Mouse (Mus musculus) small intestine, adult 2 months (tissue): ENCODE results near the gene Traip. TPM values are rescaled to one million over a fixed set of nuclear protein-coding genes. Genes with fewer than 3 reads are reported as not detected.

ENCODE experiments used
- H3K27ac ChIP-seq: fragments of 200-500 bp; 2 replicates; pipeline ENCODE4 v1.5.1; 2012; ENCODE audit warnings: low read depth, low read length, control low read depth, inconsistent platforms; ENCODE audit not compliant: insufficient read depth
- H3K27me3 ChIP-seq: fragments of 200-500 bp; 2 replicates; pipeline ENCODE4 v1.6.1; 2012; ENCODE audit warnings: mild to moderate bottlenecking, moderate library complexity, low read length, inconsistent platforms; ENCODE audit not compliant: control insufficient read depth, insufficient read depth
- H3K36me3 ChIP-seq: fragments of 200-500 bp; 2 replicates; pipeline ENCODE4 v1.6.1; 2012; ENCODE audit warnings: mild to moderate bottlenecking, low read length, control low read depth, inconsistent platforms; ENCODE audit not compliant: control insufficient read depth, insufficient read depth
- H3K4me1 ChIP-seq: fragments of 200-500 bp; 2 replicates; pipeline ENCODE4 v1.6.1; 2012; ENCODE audit warnings: low read length, inconsistent platforms, mixed read lengths; ENCODE audit not compliant: control insufficient read depth, insufficient read depth, insufficient read length
- H3K4me3 ChIP-seq: fragments of 200-500 bp; 2 replicates; pipeline ENCODE4 v1.5.1; 2012; ENCODE audit warnings: low read depth, mild to moderate bottlenecking, control low read depth, inconsistent platforms, low read length, moderate library complexity
- CTCF ChIP-seq: fragments of 200-500 bp; IDR thresholded peaks from 2 replicates; pipeline ENCODE4 v1.5.1; 2012; ENCODE audit warnings: low read depth, mild to moderate bottlenecking, control low read depth, inconsistent platforms, low read length, moderate library complexity, mixed read lengths; ENCODE audit not compliant: insufficient replicate concordance, insufficient read length; ENCODE audit errors: extremely low read depth
- POLR2A ChIP-seq: fragments of 200-500 bp; IDR thresholded peaks from 2 replicates; pipeline ENCODE4 v1.6.1; 2012; ENCODE audit warnings: low read depth, mild to moderate bottlenecking, control low read depth, inconsistent platforms, low read length, moderate library complexity
- WGBS: fragments of 180-500 bp; shearing (Covaris S2); methylation state at CpG from one replicate; pipeline ENCODE4 v1.1.7; 2018; 5-methylcytosine and 5-hydroxymethylcytosine counted together
- polyA plus RNA-seq: library from polyadenylated mRNA; depleted of rRNA; stranded (reverse); fragments of >200 nt; gene quantifications from 2 replicates; pipeline ENCODE4 v1.2.3, GENCODE M21; 2012

The Traip gene
- polyA plus RNA-seq, 1 experiment = 1.5 TPM

DNA sequence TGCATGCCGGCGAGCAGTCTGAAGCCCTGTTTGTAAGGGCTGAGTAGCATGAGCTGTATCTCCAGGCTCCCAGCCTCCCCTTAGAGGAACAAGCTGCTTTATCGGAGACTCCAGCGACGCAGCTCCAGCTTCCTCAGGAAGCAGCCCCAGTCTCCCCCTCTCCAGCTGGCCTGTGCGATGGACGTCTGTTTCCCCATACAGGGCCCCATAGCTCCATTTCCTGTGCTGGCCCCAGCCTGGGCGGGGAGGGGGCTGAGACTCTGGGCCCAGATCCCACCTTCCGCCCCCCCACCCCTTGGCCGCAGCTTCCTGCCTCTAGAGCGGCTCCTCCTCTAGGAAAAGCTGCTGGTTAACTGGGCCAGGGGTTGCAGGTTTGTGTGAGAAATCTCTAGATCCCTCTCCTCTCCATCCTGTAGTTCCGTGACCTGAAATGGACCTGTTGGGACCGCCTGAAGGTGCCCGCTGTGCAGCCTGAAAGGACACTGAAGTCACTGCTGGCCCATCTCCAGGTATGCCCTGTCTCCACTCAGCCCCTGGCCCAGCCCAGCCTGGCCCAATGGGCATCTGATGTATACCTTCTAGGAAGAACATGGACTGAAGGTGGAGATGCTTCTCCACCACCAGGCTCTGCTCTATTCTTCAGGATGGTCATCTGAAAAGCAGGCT lies 32.9 kb downstream of the Traip start, which contains the start of gene Gm20661:
Gene Gm20661, plus strand, starts transcription at position 378 of the 666 bp plus-strand sequence.
- peaks cover 18% of the 10 kb centered on the region for H3K4me1 ChIP-seq
- WGBS = 62% methylated on average over 14 of the region's 14 CpGs
- peaks cover 46% of the 10 kb centered on the region for H3K36me3 ChIP-seq
- TF ChIP-seq POLR2A = no peak
- TF ChIP-seq CTCF = no peak
- no peaks in the 10 kb centered on the region for H3K27me3 ChIP-seq
- no peak within 1 kb of the TSS for H3K4me3 ChIP-seq
- H3K27ac ChIP-seq = peak within 1 kb of the TSS; percentile 74

DNA sequence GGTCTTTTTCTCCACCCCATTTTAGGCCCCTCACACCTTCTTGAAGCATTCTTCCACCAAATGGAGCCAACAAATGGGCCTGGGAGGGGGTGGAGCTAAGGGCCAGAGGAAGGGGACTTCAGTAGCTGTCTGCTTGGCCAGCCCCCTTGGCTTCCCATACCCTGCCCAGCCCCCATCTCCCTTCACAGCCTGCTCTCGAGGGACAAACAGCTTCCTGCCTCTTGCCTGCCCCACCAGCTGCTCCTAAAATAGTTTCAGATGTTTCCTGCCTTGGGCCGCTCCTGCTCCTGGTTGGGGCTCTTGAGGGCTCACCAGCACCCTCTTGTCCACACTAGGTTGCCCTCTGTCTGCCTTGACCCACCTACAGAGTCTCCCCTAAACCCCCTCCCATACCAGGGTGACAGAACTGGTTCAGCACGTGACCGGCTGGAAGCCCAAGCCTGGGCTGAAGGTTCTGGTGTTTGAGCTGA lies 33.5 kb downstream of the Traip start:
- TF ChIP-seq CTCF = no peak
- TF ChIP-seq POLR2A = no peak
- Histone ChIP-seq H3K4me3 (no peak overlapping the region), H3K27me3 (no peaks in the 10 kb centered on the region), H3K4me1 (peaks cover 18% of the 10 kb centered on the region), H3K36me3 (peaks cover 41% of the 10 kb centered on the region), H3K27ac (peak overlapping the region; percentile 74)
- 63% methylated on average over 4 of the region's 4 CpGs for WGBS

DNA sequence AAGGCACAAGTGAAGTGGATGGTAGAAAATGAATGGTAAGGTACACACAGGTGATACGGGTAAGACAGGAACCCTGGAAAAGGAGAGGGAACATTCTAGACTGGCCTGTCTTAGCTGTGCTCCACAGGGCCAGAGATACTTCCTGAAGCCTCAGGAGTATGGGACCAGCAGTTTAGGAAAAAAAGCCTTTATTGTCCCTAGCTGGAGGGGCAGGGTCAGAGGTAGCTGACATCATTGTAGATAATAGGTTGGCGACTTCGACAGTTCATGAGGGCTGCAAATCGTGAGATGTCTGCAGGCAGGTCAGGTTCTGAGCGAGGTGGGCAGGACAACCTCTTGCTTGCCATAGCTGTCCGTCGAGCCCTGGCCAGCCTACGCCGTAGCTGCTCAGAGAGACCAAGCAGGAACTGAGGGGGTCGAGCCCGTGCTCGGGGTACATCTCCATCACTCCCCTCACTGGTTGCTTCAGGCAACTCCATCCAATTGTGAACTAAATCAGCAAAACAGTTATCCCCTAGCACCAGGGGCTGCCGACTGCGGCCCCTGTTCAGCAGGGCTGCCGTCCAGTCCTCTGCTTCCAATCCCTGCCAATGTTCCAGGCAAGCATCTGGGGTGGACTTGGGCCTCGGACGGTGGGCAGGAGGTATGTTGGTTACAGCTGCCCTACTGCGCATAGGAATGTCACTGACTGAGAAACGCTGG lies 34.3 kb downstream of the Traip start:
- 77% methylated on average over 19 of the region's 19 CpGs for WGBS
- Histone ChIP-seq H3K27me3 (no peaks in the 10 kb centered on the region), H3K36me3 (peaks cover 34% of the 10 kb centered on the region), H3K4me1 (peaks cover 18% of the 10 kb centered on the region), H3K4me3 (peak overlapping the region; percentile 66), H3K27ac (peak overlapping the region; percentile 46)
- TF ChIP-seq CTCF (no peak), POLR2A (no peak)

DNA sequence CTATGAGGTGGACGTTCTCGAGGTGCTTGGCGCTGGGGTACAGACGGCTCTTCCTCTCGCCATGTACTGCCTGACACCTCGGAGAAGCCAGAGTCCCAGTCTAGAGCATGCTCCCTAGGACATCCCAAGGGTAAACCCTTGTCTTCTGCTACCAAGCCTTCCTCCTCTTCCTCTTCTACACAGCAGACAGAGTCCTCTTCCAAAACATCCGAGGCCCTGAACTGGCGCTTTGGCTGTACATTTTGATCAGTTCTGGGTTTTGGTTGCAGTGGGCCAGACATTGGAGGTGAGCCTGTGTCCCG lies 34.8 kb downstream of the Traip start:
- 75% methylated on average over 9 of the region's 9 CpGs for WGBS
- no peak for TF ChIP-seq POLR2A
- no peak for TF ChIP-seq CTCF
- no peak overlapping the region for H3K27ac ChIP-seq
- peaks cover 18% of the 10 kb centered on the region for H3K4me1 ChIP-seq
- H3K36me3 ChIP-seq = peaks cover 29% of the 10 kb centered on the region
- no peaks in the 10 kb centered on the region for H3K27me3 ChIP-seq
- peak overlapping the region; percentile 66 for H3K4me3 ChIP-seq

DNA sequence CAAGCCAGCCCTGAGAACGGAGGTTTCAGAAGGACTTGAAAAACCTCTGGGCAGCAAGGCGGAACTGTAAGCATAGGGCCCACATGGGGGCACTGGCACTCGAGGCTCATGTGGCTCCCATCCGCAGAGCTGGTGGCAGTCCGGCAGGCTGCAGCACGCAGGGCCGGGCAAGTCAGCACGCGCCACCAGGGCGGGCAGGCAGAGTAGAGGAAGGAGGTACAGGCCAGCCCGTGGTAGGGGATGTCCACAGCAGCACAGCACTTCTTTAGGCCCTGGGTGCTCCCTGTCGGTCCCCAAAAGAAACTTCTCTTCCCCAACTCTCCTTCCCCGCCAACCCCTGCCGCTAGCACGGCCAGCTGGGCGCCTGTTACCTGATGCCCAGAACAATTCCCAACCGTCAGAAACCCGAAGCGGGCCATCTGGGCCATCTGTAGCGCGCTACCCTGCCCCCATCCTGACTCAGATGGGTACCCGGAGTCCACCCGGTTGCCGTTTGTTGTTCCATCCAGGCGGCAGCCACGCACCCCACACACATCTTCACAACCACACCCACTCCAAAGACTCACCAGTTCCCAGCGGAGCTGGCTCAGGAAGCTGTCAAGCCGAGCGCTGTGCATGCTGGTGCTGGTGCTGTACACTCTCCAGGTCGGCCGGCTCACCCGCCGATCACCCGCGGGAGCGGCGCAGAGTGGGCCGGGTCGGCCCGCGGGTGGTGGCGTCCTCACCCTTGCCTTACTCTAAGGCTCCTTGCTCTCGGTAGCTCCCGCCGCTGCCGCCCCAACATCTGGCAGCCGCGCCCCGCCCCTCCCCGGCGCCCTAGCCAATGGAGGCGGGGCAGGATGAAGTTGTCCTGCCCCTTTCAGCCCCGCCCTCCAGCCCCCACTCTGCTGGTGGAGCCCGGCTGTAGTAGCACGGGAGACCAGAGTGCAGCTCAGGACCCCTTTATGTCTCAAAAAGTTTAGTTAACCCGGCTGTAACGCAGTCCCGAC lies 35.5 kb downstream of the Traip start, which contains the start of gene Inka1:
Gene Inka1, minus strand, starts transcription at position 749 of the 989 bp plus-strand sequence.
- TF ChIP-seq POLR2A (0 out of 2 replicates have a peak, but pooled peaks have one; percentile 40), CTCF (no peak)
- Histone ChIP-seq H3K27ac (0 out of 2 replicates have a peak within 1 kb of the TSS, but pooled peaks have one; percentile 4), H3K4me1 (peaks cover 18% of the 10 kb centered on the region), H3K36me3 (peaks cover 23% of the 10 kb centered on the region), H3K4me3 (peak within 1 kb of the TSS; percentile 66), H3K27me3 (no peaks in the 10 kb centered on the region)
- WGBS = 3% methylated on average over 58 of the region's 58 CpGs

DNA sequence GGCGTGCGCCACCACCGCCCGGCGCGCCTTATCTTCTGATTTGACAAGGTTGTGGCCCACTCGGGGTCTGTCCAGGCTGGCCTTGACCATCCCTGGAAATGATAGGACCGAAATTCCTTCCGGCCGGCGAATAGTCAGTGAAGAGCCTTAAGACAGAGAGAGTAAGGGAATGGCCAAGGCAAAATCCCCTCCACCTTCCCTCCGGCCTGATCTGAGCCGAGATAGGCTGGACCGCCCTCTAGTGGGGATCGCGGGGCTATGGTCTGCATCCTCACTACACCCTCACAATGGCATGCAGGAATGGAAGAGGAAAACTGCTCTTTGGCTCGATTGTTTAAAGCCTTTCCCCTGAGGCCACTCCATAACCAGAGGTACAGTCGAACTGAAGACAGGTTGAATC lies 36.4 kb downstream of the Traip start:
- no peak overlapping the region for H3K27ac ChIP-seq
- no peaks in the 10 kb centered on the region for H3K27me3 ChIP-seq
- peaks cover 16% of the 10 kb centered on the region for H3K36me3 ChIP-seq
- peaks cover 17% of the 10 kb centered on the region for H3K4me1 ChIP-seq
- peak overlapping the region; percentile 66 for H3K4me3 ChIP-seq
- WGBS = 2% methylated on average over 18 of the region's 18 CpGs
- peak; percentile 87 for TF ChIP-seq CTCF
- TF ChIP-seq POLR2A = no peak
